Mouse (Mus musculus) ES-E14 (cell line): ENCODE results near the gene Ager. TPM values are rescaled to one million over a fixed set of nuclear protein-coding genes. Genes with fewer than 3 reads are reported as not detected.
A peak's percentile ranks its signal among the peaks of the same experiment; 100 is the strongest.

Experiments used
- DNase-seq: peaks from one replicate; pipeline ENCODE4 v3.0.0-alpha.2; 2013; ENCODE audit warnings: low read depth, low spot score
- H3K27ac ChIP-seq: 2 replicates; pipeline ENCODE4 v1.5.1; 2012; ENCODE audit warnings: low read depth, mild to moderate bottlenecking, low read length, moderate library complexity, mixed read lengths; ENCODE audit not compliant: poor library complexity, insufficient read depth, severe bottlenecking
- H3K36me3 ChIP-seq: 2 replicates; pipeline ENCODE4 v1.6.1; 2012; ENCODE audit warnings: mild to moderate bottlenecking, low read length, moderate library complexity, mixed read lengths; ENCODE audit not compliant: control insufficient read depth, poor library complexity, insufficient read depth, severe bottlenecking
- H3K4me1 ChIP-seq, 2 experiments: fragments of 150-350 bp in 1 of 2; sonication (generic) in 1 of 2; 2 replicates each; pipeline ENCODE4 v1.6.1; 2012; ENCODE audit warnings: low read length in 2 of 2, mild to moderate bottlenecking in 1 of 2, mixed read lengths in 1 of 2; ENCODE audit not compliant: control insufficient read depth in 2 of 2, insufficient read depth in 2 of 2, poor library complexity in 1 of 2
- H3K4me3 ChIP-seq, 2 experiments: fragments of 150-350 bp in 1 of 2; sonication (generic) in 1 of 2; 2 replicates each; pipeline ENCODE4 v1.5.1; 2012; ENCODE audit warnings: low read length in 2 of 2, low read depth in 1 of 2, mild to moderate bottlenecking in 1 of 2, mixed read lengths in 1 of 2; ENCODE audit not compliant: insufficient read depth in 1 of 2, poor library complexity in 1 of 2, severe bottlenecking in 1 of 2
- H3K9ac ChIP-seq: 2 replicates; pipeline ENCODE4 v1.6.1; 2012; ENCODE audit warnings: low read depth, mild to moderate bottlenecking, low read length, mixed read lengths; ENCODE audit not compliant: poor library complexity, insufficient read depth, severe bottlenecking
- H3K9me3 ChIP-seq: fragments of 150-350 bp; sonication (generic); 2 replicates; pipeline ENCODE4 v1.6.1; 2012; ENCODE audit warnings: low read depth, mild to moderate bottlenecking, low read length; ENCODE audit not compliant: control insufficient read depth, insufficient read depth
- CHD2 ChIP-seq: IDR thresholded peaks from 2 replicates; pipeline ENCODE4 v1.6.1; 2014; ENCODE audit warnings: mild to moderate bottlenecking, low read depth, low read length, inconsistent platforms
- HCFC1 ChIP-seq: IDR thresholded peaks from 2 replicates; pipeline ENCODE4 v1.6.1; 2012; ENCODE audit warnings: low read length, inconsistent platforms, borderline replicate concordance; ENCODE audit not compliant: insufficient read depth
- MAFK ChIP-seq: IDR thresholded peaks from 2 replicates; pipeline ENCODE4 v1.6.1; 2014; ENCODE audit warnings: mild to moderate bottlenecking, low read depth, low read length, inconsistent platforms; ENCODE audit not compliant: insufficient read depth
- ZC3H11A ChIP-seq: IDR thresholded peaks from 2 replicates; pipeline ENCODE4 v1.6.1; 2012; ENCODE audit warnings: low read depth, mild to moderate bottlenecking, inconsistent platforms, low read length, borderline replicate concordance
- ZNF384 ChIP-seq: IDR thresholded peaks from 2 replicates; pipeline ENCODE4 v1.6.1; 2012; ENCODE audit warnings: low read depth, low read length, inconsistent platforms
- in situ Hi-C, 2 experiments: fragments of 600-800 bp; cut with MboI; formaldehyde crosslinking; loops; one replicate each; pipeline ENCODE4 v1.15.1; 2025; ENCODE audit warnings: low sequenced_read_pairs in 2 of 2, inconsistent platforms in 1 of 2; ENCODE audit not compliant: unreplicated experiment in 2 of 2
- total RNA-seq: library from RNA; depleted of rRNA; stranded (reverse); fragments of 300-350 nt; gene quantifications from 2 replicates; pipeline ENCODE4 v1.2.3, GENCODE M21; 2012

Ager gene
- total RNA-seq, 1 experiment, result 2.3 TPM

DNA sequence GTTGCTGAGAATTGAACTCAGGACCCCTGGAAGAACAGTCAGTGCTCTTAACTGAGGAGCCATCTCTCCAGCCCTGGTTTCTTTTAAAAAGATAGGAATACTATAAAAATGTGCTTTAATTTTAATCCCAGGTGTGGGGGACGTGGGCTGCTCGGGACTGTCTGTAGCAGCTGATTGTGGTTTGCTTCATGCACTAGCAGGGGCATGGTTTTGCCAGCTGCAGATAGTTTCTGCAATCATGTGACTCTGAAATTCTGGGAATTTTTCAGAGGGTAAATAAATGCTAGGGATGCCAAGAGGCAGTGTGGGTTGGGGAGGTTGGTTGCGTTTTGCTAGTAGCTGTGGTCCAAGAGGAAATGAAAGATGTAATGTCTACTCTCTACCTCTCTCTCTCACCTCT is 44.3 kb downstream of the Ager start:
- DNase-seq, result no peak
- no peak overlapping the region for H3K27ac ChIP-seq
- no peaks in the 10 kb centered on the region for H3K36me3 ChIP-seq
- H3K9me3 ChIP-seq, result no peaks in the 10 kb centered on the region
- H3K4me1 ChIP-seq, result peaks cover 0 to 9% of the 10 kb centered on the region in 2 experiments; a peak in 2 of 4 replicates
- TF ChIP-seq MAFK (no peak), ZNF384 (no peak), ZC3H11A (no peak), HCFC1 (no peak), CHD2 (no peak)
- H3K9ac ChIP-seq, result no peak overlapping the region
- H3K4me3 ChIP-seq, result no peak overlapping the region
- in situ Hi-C loops, result no loop called here

- peaks cover 1% of the 10 kb centered on the region; the same call in 1 of the 2 replicates for H3K36me3 ChIP-seq
- no peak for TF ChIP-seq CHD2
- no peak for TF ChIP-seq ZNF384
- no peak for TF ChIP-seq HCFC1
- H3K4me1 ChIP-seq, result peaks cover 0 to 11% of the 10 kb centered on the region in 2 experiments; a peak in 2 of 4 replicates
- DNase-seq, result no peak
- no peaks in the 10 kb centered on the region for H3K9me3 ChIP-seq
- no peak overlapping the region for H3K4me3 ChIP-seq
- in situ Hi-C loops, result no loop called here
- H3K9ac ChIP-seq, result no peak overlapping the region
- H3K27ac ChIP-seq, result no peak overlapping the region
Observed at GRCm38 (mm10) chr17:34643379-34643778, 45.7 kb downstream of the Ager start.

- in situ Hi-C loops, result no loop called here
Observed at GRCm38 (mm10) chr17:34643944-34644343, 46.3 kb downstream of the Ager start.

GRCm38 (mm10) chr17:34644608-34645007 is 46.9 kb downstream of the Ager start, which contains the start of gene Fkbpl:
TSS of gene Fkbpl (plus strand) at chr17:34644764.
- Histone ChIP-seq H3K36me3 (peaks cover 9% of the 10 kb centered on the region; the same call in 1 of the 2 replicates), H3K27ac (no peak within 1 kb of the TSS), H3K4me3 (peak within 1 kb of the TSS; percentile 69 to 80), H3K9me3 (no peaks in the 10 kb centered on the region), H3K9ac (peak within 1 kb of the TSS; percentile 66), H3K4me1 (peaks cover 0 to 11% of the 10 kb centered on the region in 2 experiments; a peak in 2 of 4 replicates)
- peak; percentile 98 for DNase-seq
- in situ Hi-C loops, result no loop called here
- TF ChIP-seq MAFK (no peak), HCFC1 (peak; percentile 77; the same call in 1 of the 2 replicates)

More at GRCm38 (mm10) chr17:34643944-34644343, 46.3 kb downstream of the Ager start:
- Histone ChIP-seq H3K4me3 (no peak overlapping the region), H3K4me1 (peaks cover 0 to 11% of the 10 kb centered on the region in 2 experiments; a peak in 2 of 4 replicates), H3K36me3 (peaks cover 6% of the 10 kb centered on the region; the same call in 1 of the 2 replicates), H3K9ac (no peak overlapping the region), H3K27ac (no peak overlapping the region), H3K9me3 (no peaks in the 10 kb centered on the region)
- DNase-seq, result no peak
- TF ChIP-seq HCFC1 (no peak), MAFK (no peak), ZNF384 (no peak), CHD2 (no peak)

DNA sequence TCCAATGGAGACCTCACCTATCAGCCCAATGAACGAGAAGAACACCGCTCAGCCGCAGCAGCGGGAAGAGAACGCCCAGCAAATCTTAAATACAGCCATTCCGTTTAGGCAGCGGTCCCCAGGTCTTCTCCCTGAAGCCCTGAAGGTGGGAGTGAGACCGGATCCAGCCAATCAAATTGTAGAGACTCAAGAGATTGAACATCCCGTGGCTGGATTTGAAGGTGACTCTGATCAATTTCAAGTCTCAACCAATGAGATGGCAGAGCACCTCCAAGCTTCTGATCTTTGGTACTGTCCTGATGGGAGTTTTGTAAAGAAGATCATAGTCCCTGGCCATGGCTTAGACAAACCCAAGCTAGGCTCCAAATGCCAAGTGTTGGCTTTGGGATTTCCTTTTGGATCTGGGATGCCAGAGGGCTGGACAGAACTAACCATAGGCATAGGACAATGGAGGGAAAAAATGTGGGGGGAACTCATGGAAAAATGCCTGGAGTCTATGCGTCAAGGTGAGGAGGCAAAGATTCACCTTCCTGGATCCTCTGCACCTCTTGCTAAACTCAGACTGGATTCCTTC is 47.7 kb downstream of the Ager start:
- Histone ChIP-seq H3K36me3 (peaks cover 14% of the 10 kb centered on the region), H3K9ac (peak overlapping the region; percentile 61; the same call in 1 of the 2 replicates), H3K9me3 (no peaks in the 10 kb centered on the region), H3K4me3 (peak overlapping the region; percentile 69 to 80), H3K27ac (no peak overlapping the region), H3K4me1 (peaks cover 0 to 11% of the 10 kb centered on the region in 2 experiments; a peak in 2 of 4 replicates)
- in situ Hi-C loops, result no loop called here
- DNase-seq, result no peak
- no peak for TF ChIP-seq ZC3H11A
- no peak for TF ChIP-seq ZNF384
- no peak for TF ChIP-seq HCFC1
- no peak for TF ChIP-seq CHD2
- no peak for TF ChIP-seq MAFK
